Mouse (Mus musculus): ENCODE results near the gene Nkpd1.

Gene Nkpd1

DNA sequence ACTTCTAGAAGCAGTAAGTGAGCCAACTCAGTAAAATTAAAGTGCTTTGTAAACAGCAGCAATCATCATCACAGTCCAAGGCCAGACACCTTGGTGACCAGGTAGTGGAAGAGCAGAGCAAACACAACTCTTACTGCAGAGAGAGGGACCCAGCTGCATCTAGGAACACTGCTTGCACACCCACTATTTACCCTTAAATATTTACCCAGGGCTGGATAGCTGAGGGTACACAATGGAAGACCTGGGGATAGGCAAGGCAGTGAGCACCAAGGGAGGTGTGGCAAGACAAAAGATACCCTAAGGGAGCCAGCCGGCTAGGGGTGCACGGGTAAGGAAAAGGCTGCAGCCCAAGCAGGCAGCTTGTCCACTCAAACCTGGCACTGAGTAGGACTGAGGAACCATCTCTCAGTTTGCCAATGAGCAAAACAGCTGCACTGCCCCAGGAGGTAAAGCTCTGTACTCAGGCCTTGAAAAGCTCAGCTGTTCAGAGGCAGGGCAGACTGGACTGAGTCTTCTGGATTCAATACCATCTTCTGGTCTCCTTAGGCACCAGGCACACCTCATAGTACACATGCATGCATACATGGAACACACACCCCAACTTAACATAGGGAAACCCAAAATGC is 29.8 kb downstream of the Nkpd1 start:
- no peak for DNase-seq

DNA sequence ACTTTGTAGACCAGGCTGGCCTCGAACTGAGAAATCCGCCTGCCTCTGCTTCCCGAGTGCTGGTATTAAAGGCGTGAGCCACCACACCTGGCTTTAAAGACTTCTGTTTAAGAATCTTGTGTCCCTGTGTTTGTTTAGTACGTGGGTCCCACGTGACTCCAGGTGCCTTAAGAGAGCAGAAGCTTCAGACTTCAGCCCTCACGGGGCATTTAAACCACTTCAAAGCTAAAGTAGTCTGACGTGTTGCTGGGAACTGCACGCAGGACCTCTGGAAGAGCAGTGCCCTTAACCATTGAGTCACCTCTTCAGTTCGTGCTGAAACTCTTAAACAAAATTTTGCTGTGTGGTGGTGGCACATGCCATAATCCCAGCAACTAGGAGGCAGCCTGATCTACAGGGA is 31.8 kb downstream of the Nkpd1 start:
- no peak for DNase-seq

DNA sequence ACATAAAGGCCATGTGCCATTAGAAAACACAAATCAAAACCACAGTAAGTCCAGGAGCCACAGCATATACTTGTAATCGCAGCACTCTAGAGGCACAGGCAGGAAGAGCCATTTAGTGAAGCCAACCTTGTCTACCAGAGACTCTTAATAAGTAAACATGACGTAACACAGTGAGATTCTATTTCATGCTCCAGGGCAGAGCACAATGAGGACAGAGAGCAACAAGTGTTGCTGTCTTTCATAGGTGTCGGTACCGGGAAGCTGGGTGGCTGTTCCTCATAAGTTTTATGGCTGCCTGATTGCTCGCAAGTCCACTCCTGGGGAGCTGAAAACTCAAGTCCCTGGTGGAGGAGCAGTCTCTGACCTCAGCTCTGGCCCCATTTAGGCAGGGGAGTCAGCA is 34.0 kb downstream of the Nkpd1 start:
- DNase-seq: no peak

DNA sequence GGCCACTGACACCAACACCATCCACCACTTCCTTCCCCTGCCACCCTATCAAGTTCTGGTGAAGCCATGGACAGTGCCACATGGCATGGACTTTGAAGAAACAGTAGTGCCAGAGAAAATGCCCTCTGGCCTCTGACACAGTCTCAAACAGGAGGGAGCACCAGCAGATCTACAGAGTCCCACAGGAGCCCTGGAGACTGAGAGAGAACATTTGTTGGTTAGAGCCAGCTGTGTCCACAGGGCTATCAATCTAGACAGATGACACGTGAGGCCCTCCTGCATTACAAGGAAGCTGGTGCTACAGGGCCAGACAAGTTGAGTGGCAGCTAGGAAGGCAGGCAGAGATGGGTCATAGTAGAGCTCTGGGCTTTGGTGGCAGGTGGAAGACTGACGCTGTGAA is 34.8 kb downstream of the Nkpd1 start:
- DNase-seq: no peak

DNA sequence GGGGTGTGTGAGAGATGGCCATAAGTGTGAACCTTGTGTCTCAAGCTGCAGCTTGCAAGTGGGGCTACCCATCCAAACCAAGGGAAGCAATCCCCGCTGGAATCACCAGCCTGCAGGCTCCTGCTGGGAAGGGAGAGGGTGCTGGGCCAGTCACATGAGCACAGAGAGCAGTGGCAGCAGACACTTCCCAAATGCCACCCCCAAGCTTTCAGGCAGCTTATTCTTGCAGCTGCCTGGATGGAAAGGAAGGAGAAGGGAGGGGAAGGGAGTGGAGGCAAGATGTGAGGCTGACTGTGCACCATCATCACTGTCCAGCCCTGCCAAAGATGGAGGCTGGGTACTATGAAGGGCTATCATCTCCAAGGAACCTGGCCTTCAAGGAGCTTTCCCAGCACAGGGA is 36.5 kb downstream of the Nkpd1 start:
- DNase-seq: no peak

DNA sequence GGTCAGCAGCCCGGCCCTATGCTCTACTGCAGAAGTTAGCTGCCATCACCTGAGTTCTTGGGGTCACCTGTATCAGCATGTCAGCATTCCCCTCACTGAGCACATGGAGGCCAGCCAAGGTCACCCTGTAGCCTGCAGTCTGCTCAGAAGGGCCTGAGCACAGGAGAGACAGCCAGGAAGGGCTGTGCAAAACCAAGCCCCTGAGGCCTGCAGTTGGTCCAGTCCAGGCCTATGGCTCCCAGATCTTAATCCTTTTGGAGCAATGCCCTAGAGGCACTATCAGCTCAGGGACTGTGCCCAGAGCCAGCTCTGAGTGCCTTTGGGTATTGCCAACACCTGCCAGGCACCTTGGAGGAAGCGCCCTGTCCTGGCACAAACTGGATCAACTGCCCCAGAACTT is 39.4 kb downstream of the Nkpd1 start:
- DNase-seq: peak; percentile 55

DNA sequence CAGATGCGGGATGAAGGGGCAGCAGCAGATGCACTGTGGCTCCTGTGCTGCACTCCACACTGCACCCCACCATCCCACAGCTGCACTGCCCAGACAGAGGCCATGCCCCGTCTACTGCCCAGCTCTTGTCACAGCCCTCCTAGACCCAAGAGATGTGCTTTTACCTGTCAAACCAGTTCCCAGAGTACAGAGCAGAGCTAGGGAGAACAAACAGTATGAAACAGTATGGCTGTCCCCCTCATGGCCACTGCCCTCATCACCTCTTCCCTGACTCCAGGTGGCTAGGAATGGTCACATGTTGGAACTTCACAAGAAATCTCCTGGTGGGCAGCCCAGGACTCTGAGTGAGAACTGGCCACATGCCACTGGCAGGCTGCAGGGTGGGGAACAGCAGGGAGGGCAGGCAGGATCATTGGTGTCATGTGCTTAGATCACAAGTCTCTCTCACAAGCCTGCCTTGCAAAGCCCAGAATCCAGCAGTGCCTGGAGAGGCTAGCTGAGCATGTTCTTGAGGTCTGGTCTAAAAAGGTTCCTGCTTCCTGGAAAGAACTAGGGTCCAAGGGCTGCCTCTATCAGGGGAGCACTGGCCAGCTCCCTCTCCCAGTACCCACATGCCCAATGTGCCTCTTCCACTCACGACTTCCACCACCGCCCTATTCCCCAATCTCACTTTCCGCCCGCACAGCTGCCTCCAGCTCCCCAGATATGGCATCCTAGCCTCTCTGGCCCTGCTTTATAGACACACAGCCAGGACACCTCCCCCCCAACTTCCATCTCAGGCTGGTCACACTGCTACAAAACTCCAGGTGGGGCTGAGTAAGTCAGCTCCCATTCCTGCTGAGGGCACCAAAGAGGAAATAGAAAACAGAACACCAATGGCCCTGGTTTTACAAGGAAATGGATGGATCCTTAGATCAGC is 40.6 kb downstream of the Nkpd1 start:
- no peak for DNase-seq

DNA sequence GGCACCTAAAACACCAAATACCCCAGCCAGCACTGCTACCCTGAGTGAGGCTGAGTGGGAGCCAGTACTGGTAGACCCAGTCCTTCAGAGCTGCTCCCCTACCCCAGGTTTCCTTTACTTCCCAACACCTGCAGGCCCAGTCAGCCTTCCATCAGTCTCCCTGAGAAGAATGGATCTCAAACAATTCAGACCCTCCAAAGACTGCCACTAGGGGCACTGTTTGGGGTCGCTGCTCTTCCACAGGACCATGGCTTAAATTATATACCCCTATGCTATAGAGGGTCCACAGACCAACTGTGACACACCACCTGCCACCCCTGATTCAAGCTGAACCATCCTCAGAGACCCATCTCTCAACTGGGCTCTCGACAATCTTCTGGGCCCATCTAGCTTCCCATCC is 41.3 kb downstream of the Nkpd1 start:
- no peak for DNase-seq

DNA sequence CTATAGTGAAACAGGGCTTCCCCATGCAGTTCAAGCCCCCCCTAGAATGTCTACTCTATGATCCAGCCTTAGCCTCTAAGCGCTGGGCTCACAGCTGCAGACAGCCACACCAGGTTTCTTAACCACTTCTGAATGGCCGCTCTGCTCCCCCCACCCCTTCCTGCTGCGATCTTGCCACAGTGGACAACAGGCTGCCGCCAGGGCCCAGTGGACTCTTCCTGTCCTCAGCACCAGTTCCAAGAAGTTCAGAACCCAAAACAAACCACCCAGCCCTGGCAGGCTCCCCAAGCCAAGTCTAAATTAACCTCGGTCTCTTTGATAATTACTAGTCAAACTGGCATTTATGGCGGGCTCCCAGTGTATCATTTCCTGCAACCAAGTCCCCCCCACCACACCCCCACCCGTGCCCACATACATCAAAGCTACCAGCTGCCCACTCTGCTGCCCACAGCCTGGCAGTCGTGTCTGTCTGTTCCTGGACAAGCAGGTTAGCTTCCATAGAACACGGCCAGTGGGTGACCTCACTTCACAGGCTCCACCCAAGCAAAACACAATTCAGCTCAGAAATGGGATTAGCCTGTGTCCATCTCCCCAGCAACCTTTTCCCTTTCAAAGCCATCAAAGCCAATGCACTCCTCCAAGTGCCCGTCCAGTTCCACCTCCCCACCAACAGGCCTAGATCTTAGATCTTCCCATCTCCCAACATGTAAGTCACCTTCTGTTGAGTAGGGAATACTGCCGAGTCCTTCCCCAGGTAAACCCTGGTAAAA is 43.0 kb downstream of the Nkpd1 start:
- no peak for DNase-seq

DNA sequence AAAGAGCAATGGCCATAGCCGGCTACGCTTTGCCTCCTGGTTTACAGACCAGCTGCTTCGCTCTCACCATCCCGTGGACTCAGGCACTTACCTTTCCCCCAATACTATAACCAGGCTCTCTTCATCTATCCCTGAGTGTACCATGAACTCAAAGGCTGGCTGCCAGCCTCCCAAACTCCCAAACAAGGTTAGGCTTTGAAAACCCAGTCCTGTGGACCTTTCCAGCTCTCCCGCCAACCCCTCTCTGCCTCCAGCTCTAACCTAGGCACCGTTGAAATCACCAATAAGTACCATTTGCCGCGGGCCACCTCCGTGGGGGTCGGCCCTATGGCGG is 43.8 kb downstream of the Nkpd1 start:
- peak; percentile 66 for DNase-seq

DNA sequence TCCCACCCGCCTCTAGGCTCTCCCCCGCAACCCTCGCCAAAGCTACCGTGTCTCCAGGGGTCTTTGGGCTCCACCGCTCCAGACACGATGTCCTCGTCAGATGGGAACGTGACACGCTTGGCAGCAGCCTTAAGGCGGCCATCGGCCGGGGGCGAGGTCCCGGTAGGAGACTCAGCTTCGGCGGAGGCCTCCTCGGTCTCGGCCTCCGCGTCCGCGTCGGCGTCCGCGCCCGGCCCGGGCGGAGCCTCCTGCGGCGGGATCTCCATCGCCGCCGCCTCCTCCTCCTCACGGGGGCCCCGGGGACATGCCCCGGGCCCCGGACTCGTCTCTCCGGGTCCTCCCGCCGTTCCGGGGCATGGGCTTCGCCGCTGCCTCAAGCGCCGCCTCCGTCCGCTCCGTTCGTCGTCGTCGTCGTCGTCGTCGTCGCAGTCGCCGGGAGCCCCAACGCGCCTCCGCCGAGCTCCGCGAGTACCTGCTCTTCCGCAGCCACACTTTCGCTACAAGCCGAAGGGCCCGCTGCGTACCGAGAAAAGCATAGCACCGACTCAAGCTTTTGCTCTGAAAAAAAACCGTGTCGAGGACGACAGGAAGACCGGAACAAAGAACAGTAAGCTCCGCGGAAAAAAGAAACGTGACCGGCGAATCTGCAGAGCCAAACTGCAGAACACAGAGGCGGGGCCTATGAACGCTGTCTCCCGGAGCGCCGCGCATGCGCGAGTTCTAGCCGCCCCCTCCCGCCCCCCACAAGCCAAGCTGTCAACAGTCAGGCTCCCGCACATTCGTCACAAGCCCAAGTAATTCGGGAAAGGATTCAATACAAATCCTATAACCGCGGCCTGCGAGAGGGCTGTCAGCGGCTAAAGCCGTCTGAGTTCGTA is 44.4 kb downstream of the Nkpd1 start:
- DNase-seq: peak; percentile 87

DNA sequence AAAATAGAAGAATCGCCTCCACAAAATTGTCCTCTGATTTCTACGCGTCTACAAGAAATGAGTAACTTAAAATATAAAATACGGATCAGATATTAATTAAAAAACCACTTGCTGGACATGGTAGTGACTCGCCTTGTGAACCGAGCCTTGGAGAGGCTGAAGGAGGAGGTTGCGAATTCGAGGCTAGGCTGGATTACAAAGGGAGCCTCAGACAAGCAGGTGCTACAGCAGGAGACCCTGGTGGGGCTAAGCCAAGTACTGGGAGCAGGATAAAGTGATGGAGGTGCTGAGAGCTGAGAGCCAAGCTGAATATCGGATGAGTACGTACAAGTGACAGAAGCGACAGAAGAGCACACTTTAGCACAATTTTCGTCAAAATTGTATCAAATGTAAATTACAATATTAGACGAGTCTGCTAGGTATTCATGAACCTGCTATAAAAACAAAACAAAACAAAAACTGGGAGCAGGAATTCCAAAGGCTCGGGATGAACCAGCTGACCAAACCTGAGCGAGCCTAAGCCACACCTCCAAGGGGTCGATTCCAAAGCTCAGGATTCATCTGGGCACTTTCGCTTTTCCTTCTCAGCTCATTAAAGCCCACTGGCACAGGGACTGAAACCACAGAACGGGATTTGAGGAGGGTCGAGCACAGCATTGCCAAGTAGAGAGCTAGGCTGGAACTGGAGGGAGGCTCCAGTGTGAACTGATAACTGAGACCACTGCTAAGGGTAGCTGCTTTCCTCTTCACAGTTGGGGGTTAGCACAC is 45.2 kb downstream of the Nkpd1 start, which contains the start of gene Ppp1r37:
Gene Ppp1r37 (minus strand): TSS at position 434 of the 768 bp plus-strand sequence.
- peak; percentile 77 for DNase-seq

DNA sequence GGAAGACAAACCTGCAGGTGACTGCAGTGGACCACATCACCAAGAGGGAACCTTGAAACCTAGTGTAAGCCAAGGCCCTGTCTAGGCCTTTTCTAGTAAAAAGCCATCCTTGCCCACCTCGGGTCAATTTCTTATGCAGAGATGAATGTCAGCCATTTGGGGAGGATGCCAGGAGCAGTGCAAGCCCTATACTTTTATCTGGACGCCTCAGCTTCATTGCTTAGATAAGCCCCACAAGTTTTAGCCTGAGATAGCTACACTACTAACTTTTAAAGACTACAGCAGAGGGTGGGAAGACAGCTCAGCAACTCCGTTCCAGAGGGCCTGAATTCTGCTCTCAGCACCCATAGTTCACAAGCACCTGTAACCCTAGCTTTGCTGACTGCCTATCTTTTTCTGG is 46.2 kb downstream of the Nkpd1 start:
- no peak for DNase-seq

DNA sequence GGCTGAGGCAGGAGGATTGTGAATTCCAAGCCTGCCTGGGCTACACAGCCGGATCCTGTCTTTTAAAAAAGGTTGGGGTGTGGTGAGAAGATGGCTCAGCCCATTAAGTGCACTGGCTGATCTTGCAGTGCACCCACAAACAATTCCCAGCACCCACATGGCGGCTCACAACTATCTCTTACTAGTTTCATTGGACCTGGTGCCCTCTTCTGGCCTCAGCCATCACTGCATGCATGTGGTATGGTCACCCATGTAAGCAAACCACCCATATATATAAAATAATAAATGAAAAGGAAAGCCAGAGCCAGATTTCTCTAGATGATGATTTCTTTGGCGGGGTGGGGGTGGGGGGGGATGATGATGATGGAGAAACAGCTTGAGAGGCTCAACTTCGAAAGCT is 46.8 kb downstream of the Nkpd1 start:
- no peak for DNase-seq

DNA sequence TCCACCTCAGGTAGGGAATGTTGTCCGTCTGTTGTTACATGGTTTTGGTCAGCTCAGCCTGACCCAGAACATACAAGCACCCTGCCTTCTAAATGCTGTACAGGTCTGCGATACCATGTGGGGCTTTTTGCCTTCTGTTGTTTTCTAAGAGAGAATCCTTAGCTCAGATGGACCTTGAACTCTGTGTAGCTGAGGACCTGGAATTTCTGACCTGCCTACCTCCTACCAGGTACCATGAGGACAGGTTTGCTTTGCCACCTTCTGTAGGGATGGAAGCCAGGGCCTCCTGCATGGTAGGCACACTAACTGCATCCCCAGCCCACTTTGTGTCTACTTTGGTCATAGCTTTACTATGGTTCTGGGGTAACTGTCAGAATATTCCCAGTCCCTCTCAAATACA is 48.2 kb downstream of the Nkpd1 start:
- peak; percentile 59 for DNase-seq

DNA sequence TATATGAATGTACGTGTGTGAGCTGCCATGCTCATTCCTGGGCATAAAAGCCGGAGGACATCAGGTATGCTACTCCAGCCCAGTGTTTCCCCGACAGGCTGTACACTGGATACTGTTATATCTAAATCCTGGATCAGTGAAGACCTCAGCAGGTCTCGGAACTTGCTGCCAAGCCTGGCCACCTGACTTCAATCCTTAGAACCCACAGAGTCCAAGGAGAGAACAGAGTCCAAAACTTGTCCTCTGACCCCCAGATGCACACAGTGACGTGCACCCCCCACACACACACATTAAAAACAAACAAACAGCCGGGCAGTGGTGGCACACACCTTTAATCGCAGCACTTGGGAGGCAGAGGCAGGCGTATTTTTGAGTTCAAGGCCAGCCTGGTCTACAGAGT is 49.8 kb downstream of the Nkpd1 start:
- DNase-seq: peak; percentile 88

DNA sequence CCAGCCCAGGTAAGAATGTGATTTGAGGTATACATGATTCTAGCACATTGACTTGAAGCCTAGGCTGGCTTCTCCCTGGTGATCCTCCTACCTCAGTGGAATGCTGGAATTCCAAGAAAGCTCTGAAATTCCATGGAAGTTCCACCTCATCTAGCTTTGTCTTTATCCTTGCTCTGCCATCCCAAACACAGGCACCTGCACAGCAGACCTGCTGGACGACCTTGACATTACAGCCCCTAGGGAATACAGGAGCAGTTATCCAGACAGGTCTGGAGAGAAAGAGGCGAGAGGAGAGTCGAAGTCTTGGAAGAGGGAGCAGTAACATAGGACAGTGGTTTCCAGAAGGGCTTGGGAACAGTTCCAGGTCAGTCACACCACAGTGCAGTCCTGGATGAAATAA is 52.0 kb downstream of the Nkpd1 start:
- no peak for DNase-seq

DNA sequence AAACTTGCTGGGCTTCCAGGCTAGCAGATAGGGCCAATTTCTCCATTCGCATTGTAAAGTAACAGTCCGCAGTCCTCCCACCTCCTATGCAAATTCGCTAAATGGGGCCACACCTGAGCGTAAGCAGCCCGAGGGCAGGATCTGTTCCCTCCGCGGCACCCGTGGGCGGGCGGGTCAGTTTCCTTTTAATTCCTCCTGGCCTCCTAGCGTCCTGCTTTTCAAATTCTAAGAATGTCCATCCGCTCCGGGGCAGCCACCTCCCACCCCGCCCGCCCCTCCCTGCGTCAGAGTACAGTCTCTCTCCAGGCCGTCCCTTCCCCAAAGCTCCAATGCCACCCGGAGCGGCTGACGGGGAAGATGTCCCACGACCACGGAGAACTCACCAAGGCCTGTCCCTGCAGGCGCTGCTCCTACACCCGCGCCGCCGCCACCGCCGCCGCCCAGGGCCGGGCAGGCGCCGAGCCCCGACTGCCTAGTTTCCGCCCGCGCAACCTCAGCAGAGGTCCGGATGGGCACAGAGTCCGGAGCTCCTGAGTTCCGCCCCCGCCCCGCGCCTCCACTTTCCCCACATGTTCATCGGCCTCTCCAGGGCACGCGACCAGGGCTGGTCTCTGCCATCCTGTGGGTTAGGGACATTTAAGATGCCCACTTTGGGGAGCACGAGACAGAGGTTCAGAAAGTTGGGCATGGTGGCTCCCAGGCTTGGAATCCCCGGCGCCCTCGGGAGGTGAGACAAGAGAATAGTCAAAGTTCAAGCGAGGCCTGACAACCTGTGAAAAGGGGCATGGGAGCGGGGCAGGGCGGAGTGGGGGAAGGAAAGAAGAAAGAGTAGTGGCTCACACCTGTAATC is 55.5 kb downstream of the Nkpd1 start:
- peak; percentile 78 for DNase-seq

DNA sequence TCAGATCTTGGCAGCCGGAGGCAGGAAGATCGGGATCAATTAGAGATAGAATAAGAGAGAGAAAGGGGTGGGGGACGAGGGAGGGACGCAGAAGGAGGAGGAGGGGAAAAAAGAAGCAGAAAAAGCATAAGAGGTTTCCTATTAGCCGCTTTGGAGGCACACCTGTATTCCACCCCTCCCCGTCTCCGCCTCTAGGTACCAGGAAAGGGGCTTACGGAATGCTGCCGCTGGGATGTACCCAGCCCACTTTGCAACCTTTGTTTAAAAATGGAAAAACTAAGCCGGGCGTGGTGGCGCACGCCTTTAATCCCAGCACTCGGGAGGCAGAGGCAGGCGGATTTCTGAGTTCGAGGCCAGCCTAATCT is 56.1 kb downstream of the Nkpd1 start:
- no peak for DNase-seq

Measured in kidney, adult 9 months (tissue).